Mouse (Mus musculus): Measurements from ENCODE around the gene Rpl13a. TPM values are rescaled to one million over a fixed set of nuclear protein-coding genes. Genes with fewer than 3 reads are reported as not detected.

Rpl13a gene
- polyA plus RNA-seq, 1 experiment, result 6,379 TPM

GRCm38 (mm10) chr7:45161612-45162473 is 33.3 kb upstream of the Rpl13a start:
- Histone ChIP-seq H3K79me3 (ENCODE audit: low read depth) (no peaks in the 10 kb centered on the region), H3ac (ENCODE audit: control insufficient read depth, insufficient read length, low read depth) (no peak overlapping the region), H3K27me3 (ENCODE audit: control insufficient read depth, insufficient read depth, insufficient read length) (peaks cover 24% of the 10 kb centered on the region), H3K79me2 (ENCODE audit: control insufficient read depth, insufficient read depth) (no peaks in the 10 kb centered on the region), H3K4me3 (ENCODE audit: insufficient read depth, poor library complexity, severe bottlenecking) (no peak overlapping the region), H3K36me3 (ENCODE audit: control insufficient read depth, insufficient read depth) (no peaks in the 10 kb centered on the region)
- TF ChIP-seq MYOG (IDR thresholded peaks at IDR 0.05; ENCODE audit: control insufficient read depth, extremely low read depth, insufficient read length) (no peak), USF1 (IDR thresholded peaks at IDR 0.05; ENCODE audit: low read depth) (peak; percentile 26), CTCF (IDR thresholded peaks at IDR 0.05; ENCODE audit: control insufficient read depth, insufficient read depth, insufficient read length) (peak; percentile 99), MYOD1 (IDR thresholded peaks at IDR 0.05; ENCODE audit: control insufficient read depth, insufficient read length, low read depth) (no peak)

GRCm38 (mm10) chr7:45160866-45161265 is 32.3 kb upstream of the Rpl13a start:
- Histone ChIP-seq H3ac (ENCODE audit: control insufficient read depth, insufficient read length, low read depth) (no peak overlapping the region), H3K79me2 (ENCODE audit: control insufficient read depth, insufficient read depth) (no peaks in the 10 kb centered on the region), H3K79me3 (ENCODE audit: low read depth) (no peaks in the 10 kb centered on the region), H3K36me3 (ENCODE audit: control insufficient read depth, insufficient read depth) (no peaks in the 10 kb centered on the region), H3K27me3 (ENCODE audit: control insufficient read depth, insufficient read depth, insufficient read length) (peaks cover 21% of the 10 kb centered on the region), H3K4me3 (ENCODE audit: insufficient read depth, poor library complexity, severe bottlenecking) (no peak overlapping the region)
- no peak for TF ChIP-seq CEBPB (IDR thresholded peaks at IDR 0.05; ENCODE audit: low read depth)
- TF ChIP-seq CTCF (IDR thresholded peaks at IDR 0.05; ENCODE audit: control insufficient read depth, insufficient read depth, insufficient read length), result no peak
- TF ChIP-seq MYOG (IDR thresholded peaks at IDR 0.05; ENCODE audit: control insufficient read depth, extremely low read depth, insufficient read length), result no peak
- no peak for TF ChIP-seq USF1 (IDR thresholded peaks at IDR 0.05; ENCODE audit: low read depth)
- TF ChIP-seq FOSL1 (IDR thresholded peaks at IDR 0.05; ENCODE audit: insufficient read depth, low read length, poor library complexity, severe bottlenecking), result no peak
- no peak for TF ChIP-seq MAX (IDR thresholded peaks at IDR 0.05)
- TF ChIP-seq MYOD1 (IDR thresholded peaks at IDR 0.05; ENCODE audit: control insufficient read depth, insufficient read length, low read depth), result no peak

GRCm38 (mm10) chr7:45160316-45160800 is 31.8 kb upstream of the Rpl13a start:
- TF ChIP-seq MAX (IDR thresholded peaks at IDR 0.05), result no peak
- no peak for TF ChIP-seq USF1 (IDR thresholded peaks at IDR 0.05; ENCODE audit: low read depth)
- no peak for TF ChIP-seq CTCF (IDR thresholded peaks at IDR 0.05; ENCODE audit: control insufficient read depth, insufficient read depth, insufficient read length)
- no peak for TF ChIP-seq MYOG (IDR thresholded peaks at IDR 0.05; ENCODE audit: control insufficient read depth, extremely low read depth, insufficient read length)
- TF ChIP-seq FOSL1 (IDR thresholded peaks at IDR 0.05; ENCODE audit: insufficient read depth, low read length, poor library complexity, severe bottlenecking), result no peak
- no peak for TF ChIP-seq MYOD1 (IDR thresholded peaks at IDR 0.05; ENCODE audit: control insufficient read depth, insufficient read length, low read depth)
- Histone ChIP-seq H3K79me2 (ENCODE audit: control insufficient read depth, insufficient read depth) (no peaks in the 10 kb centered on the region), H3K79me3 (ENCODE audit: low read depth) (no peaks in the 10 kb centered on the region), H3K36me3 (ENCODE audit: control insufficient read depth, insufficient read depth) (no peaks in the 10 kb centered on the region), H3K27me3 (ENCODE audit: control insufficient read depth, insufficient read depth, insufficient read length) (peaks cover 16% of the 10 kb centered on the region), H3ac (ENCODE audit: control insufficient read depth, insufficient read length, low read depth) (no peak overlapping the region), H3K4me3 (ENCODE audit: insufficient read depth, poor library complexity, severe bottlenecking) (no peak overlapping the region)

GRCm38 (mm10) chr7:45158991-45159390 is 30.4 kb upstream of the Rpl13a start:
- no peaks in the 10 kb centered on the region for H3K79me2 ChIP-seq (ENCODE audit: control insufficient read depth, insufficient read depth)
- H3K4me3 ChIP-seq (ENCODE audit: insufficient read depth, poor library complexity, severe bottlenecking), result no peak overlapping the region
- TF ChIP-seq FOSL1 (IDR thresholded peaks at IDR 0.05; ENCODE audit: insufficient read depth, low read length, poor library complexity, severe bottlenecking), result no peak
- no peak for TF ChIP-seq USF1 (IDR thresholded peaks at IDR 0.05; ENCODE audit: low read depth)
- no peak for TF ChIP-seq MAX (IDR thresholded peaks at IDR 0.05)
- no peak for TF ChIP-seq MYOD1 (IDR thresholded peaks at IDR 0.05; ENCODE audit: control insufficient read depth, insufficient read length, low read depth)
- no peak for TF ChIP-seq CTCF (IDR thresholded peaks at IDR 0.05; ENCODE audit: control insufficient read depth, insufficient read depth, insufficient read length)
- TF ChIP-seq MYOG (IDR thresholded peaks at IDR 0.05; ENCODE audit: control insufficient read depth, extremely low read depth, insufficient read length), result no peak
- TF ChIP-seq CEBPB (IDR thresholded peaks at IDR 0.05; ENCODE audit: low read depth), result no peak
- H3K79me3 ChIP-seq (ENCODE audit: low read depth), result no peaks in the 10 kb centered on the region
- no peak overlapping the region for H3ac ChIP-seq (ENCODE audit: control insufficient read depth, insufficient read length, low read depth)
- H3K36me3 ChIP-seq (ENCODE audit: control insufficient read depth, insufficient read depth), result no peaks in the 10 kb centered on the region
- peaks cover 5% of the 10 kb centered on the region for H3K27me3 ChIP-seq (ENCODE audit: control insufficient read depth, insufficient read depth, insufficient read length)

- no peaks in the 10 kb centered on the region for H3K79me3 ChIP-seq (ENCODE audit: low read depth)
Observed at GRCm38 (mm10) chr7:45157459-45157858, 28.9 kb upstream of the Rpl13a start.

More at GRCm38 (mm10) chr7:45157459-45157858, 28.9 kb upstream of the Rpl13a start:
- Histone ChIP-seq H3K36me3 (ENCODE audit: control insufficient read depth, insufficient read depth) (no peaks in the 10 kb centered on the region), H3K4me3 (ENCODE audit: insufficient read depth, poor library complexity, severe bottlenecking) (no peak overlapping the region), H3K79me2 (ENCODE audit: control insufficient read depth, insufficient read depth) (peaks cover 6% of the 10 kb centered on the region), H3ac (ENCODE audit: control insufficient read depth, insufficient read length, low read depth) (no peak overlapping the region), H3K27me3 (ENCODE audit: control insufficient read depth, insufficient read depth, insufficient read length) (no peaks in the 10 kb centered on the region)
- TF ChIP-seq CTCF (IDR thresholded peaks at IDR 0.05; ENCODE audit: control insufficient read depth, insufficient read depth, insufficient read length) (no peak), MYOG (IDR thresholded peaks at IDR 0.05; ENCODE audit: control insufficient read depth, extremely low read depth, insufficient read length) (no peak), USF1 (IDR thresholded peaks at IDR 0.05; ENCODE audit: low read depth) (no peak), FOSL1 (IDR thresholded peaks at IDR 0.05; ENCODE audit: insufficient read depth, low read length, poor library complexity, severe bottlenecking) (no peak), MYOD1 (IDR thresholded peaks at IDR 0.05; ENCODE audit: control insufficient read depth, insufficient read length, low read depth) (no peak), MAX (IDR thresholded peaks at IDR 0.05) (no peak), CEBPB (IDR thresholded peaks at IDR 0.05; ENCODE audit: low read depth) (no peak)
